Mouse (Mus musculus) embryonic fibroblast, embryonic 13.5 days (primary cell): ENCODE measurements at regions not wholly inside any gene's neighbourhood (a gene's known extent, or its start where the extent isn't known, plus 50 kb on each side); places are given as distances from the start of the nearest gene placed in this dataset.

Source experiments
- H3K27ac ChIP-seq: 2 replicates; pipeline ENCODE4 v1.5.1; 2012; ENCODE audit warnings: low read length, control low read depth, inconsistent platforms; ENCODE audit not compliant: insufficient read depth
- H3K4me1 ChIP-seq: 2 replicates; pipeline ENCODE4 v1.6.1; 2011; ENCODE audit warnings: low read length; ENCODE audit not compliant: control insufficient read depth, insufficient read depth
- H3K4me3 ChIP-seq: 2 replicates; pipeline ENCODE4 v1.5.1; 2011; ENCODE audit warnings: mild to moderate bottlenecking, control low read depth, low read length; ENCODE audit not compliant: insufficient read depth
- CTCF ChIP-seq: IDR thresholded peaks from 2 replicates; pipeline ENCODE4 v1.5.1; 2011; ENCODE audit warnings: mild to moderate bottlenecking, control low read depth, low read length, moderate library complexity, borderline replicate concordance; ENCODE audit not compliant: insufficient read depth
- POLR2A ChIP-seq: IDR thresholded peaks from 2 replicates; pipeline ENCODE4 v1.6.1; 2011; ENCODE audit warnings: low read depth, mild to moderate bottlenecking, control low read depth, low read length, moderate library complexity

DNA sequence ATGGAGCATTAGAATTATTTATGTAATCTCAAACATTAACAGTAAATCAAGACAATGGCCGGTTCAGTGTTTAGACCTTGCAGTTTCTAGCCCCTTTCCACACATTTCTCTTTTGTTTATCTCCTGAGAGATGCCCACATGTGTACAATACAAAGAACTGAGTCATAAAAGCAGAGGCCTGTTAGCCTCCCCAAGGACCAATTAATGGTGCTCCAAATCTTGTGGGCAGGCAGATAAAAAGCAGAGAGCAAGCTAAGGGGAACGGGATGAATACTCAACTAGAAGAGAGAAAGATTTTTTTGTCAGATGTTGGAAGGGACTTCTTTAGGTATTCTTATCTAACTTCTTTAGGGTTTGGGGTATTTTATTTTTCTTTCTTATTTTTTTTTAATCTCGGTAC is 287.3 kb downstream of the Rergl start:
- no peak overlapping the region for H3K27ac ChIP-seq
- no peaks in the 10 kb centered on the region for H3K4me1 ChIP-seq
- TF ChIP-seq CTCF (no peak), POLR2A (no peak)
- H3K4me3 ChIP-seq, result no peak overlapping the region

DNA sequence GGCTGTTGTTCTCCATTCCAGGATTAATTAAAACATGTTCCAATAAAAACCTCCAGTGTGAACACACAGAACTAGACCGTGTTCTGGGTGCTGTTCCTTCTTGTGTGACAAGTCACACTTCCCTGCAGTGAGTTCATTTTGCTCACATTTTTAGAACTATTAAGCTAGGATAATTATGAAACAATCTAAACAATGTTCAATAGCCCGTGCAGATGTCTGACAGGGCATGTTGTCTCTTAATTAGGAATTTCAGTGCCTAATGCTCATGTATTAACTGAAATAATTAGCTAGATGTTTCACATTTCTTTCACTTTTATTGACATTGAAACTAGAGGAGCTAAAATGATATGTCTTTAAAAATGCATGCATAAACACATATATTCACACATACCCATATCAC is 291.5 kb downstream of the Rergl start:
- Histone ChIP-seq H3K4me1 (no peaks in the 10 kb centered on the region), H3K27ac (no peak overlapping the region), H3K4me3 (no peak overlapping the region)
- TF ChIP-seq CTCF, result no peak
- TF ChIP-seq POLR2A, result no peak

DNA sequence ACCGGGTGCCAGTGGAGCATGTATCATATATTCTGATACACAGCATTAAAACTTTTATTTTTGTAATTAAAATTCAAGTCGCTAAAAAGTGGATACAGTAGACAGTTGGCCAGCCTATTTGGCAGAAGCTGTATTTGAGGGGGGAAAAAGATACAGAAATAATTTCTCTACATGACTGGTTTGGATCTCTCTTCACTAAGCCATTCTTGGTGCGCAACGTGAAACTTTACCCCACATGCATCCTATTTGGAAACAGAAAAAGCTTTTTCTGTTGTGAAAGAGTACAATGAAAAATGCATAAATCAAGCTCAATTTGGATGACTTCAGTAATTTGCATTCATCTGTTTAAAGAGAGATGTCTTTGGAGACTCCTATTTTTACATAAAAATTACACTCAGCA is 303.2 kb downstream of the Rergl start:
- no peak overlapping the region for H3K27ac ChIP-seq
- no peak overlapping the region for H3K4me3 ChIP-seq
- TF ChIP-seq POLR2A (no peak), CTCF (no peak)
- H3K4me1 ChIP-seq, result no peaks in the 10 kb centered on the region

DNA sequence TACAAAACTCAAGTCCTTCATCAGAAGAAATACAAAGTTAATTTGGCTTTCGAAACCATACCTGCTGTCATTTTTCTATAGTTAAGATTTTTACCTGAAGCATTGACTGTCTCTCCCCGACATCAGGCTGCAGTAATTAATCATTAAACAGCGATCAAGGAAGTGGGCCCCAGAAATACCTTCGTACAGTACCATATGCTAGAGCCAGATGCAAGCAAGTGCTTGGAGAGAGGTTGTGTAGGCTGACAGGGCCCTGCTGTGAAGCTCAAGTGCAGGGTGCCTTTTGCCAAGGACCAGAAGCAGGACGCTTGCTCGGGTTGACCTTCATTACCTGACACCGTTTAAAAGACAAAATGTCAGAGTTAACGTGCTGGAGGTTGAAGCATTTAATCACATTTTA is 315.3 kb downstream of the Rergl start:
- H3K27ac ChIP-seq, result no peak overlapping the region

DNA sequence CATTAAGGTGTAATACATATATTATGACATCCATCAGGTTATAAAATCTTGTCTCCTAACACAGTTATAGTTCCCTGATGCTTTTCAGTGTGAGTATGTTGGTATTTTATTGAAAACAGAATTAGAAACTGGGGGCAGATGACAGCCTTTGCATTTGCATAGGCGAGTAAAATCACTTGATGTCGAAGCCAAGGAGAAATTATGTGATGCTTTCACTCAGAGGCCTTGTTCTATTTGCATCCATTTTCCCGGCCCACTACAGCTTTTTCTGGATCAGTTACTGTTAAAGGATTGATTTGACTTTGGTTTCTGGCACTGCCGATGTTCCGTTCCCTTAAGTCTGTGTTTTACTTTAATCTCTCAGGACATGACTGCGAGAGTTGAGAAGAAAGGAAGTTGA is 341.4 kb downstream of the Rergl start:
- no peak overlapping the region for H3K27ac ChIP-seq
- H3K4me1 ChIP-seq, result no peaks in the 10 kb centered on the region
- no peak overlapping the region for H3K4me3 ChIP-seq
- TF ChIP-seq POLR2A, result no peak
- TF ChIP-seq CTCF, result no peak

More for the DNA sequence above, 315.3 kb downstream of the Rergl start:
- H3K4me3 ChIP-seq, result no peak overlapping the region
- no peak for TF ChIP-seq POLR2A
- no peak for TF ChIP-seq CTCF
- H3K4me1 ChIP-seq, result no peaks in the 10 kb centered on the region

DNA sequence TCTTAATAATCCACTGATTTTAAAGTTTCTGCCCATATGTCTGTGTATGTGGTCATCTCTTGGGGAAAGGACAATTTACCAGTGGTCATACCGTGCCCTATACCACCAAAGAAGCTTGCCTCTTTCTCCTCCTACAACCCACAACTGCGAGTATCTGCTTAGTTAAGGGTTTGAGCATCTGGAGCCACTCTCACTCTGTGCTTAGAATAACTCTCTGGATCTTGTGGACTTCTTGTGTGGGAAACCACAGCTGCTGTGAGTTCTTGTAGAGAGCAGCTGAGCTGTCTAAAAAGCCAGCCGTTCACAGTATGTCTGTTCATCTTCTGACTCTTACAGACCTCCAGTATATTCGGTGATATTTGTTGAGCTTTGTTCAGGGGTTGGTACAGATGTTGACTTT is 342.0 kb downstream of the Rergl start:
- H3K4me1 ChIP-seq, result no peaks in the 10 kb centered on the region
- no peak for TF ChIP-seq CTCF
- no peak for TF ChIP-seq POLR2A
- H3K27ac ChIP-seq, result no peak overlapping the region
- no peak overlapping the region for H3K4me3 ChIP-seq

DNA sequence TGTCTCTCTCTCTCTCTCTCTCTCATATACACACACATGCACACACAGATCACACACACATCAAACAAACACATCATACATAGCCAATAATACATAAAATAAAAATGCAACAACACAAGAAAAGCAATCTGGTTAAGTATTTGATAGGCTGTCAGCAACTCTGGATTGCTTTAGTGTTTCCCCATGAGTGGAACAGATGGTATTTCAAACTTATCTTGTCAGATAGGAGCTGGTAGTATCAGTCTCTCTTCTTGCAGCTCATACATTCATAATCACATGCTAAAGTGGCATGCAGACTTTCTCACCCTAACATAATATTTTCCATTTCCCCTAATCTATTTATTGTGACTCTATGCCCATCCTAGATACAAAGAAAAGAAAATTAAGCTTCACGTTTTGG is 347.0 kb downstream of the Rergl start:
- H3K27ac ChIP-seq, result no peak overlapping the region
- TF ChIP-seq POLR2A, result no peak
- no peak for TF ChIP-seq CTCF
- no peaks in the 10 kb centered on the region for H3K4me1 ChIP-seq
- no peak overlapping the region for H3K4me3 ChIP-seq

DNA sequence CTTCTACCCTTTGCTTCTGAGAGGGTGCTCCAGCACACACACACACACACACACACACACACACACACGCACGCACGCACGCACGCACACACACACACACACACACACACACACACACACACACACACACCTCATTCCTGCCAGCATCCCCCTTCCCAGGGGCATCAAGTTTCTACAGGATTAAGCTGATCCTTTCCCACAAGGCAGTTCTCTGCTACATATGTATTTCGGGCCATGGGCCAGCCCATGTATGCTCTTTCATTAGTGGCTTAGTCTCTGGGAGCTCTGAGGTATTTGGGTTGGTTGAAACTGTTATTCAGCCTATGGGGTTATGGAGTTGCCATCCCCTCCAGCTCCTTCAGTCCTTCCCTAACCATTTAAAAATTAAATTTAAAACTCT is 366.1 kb downstream of the Rergl start:
- H3K4me3 ChIP-seq, result no peak overlapping the region
- no peaks in the 10 kb centered on the region for H3K4me1 ChIP-seq
- no peak overlapping the region for H3K27ac ChIP-seq
- no peak for TF ChIP-seq POLR2A
- TF ChIP-seq CTCF, result no peak

DNA sequence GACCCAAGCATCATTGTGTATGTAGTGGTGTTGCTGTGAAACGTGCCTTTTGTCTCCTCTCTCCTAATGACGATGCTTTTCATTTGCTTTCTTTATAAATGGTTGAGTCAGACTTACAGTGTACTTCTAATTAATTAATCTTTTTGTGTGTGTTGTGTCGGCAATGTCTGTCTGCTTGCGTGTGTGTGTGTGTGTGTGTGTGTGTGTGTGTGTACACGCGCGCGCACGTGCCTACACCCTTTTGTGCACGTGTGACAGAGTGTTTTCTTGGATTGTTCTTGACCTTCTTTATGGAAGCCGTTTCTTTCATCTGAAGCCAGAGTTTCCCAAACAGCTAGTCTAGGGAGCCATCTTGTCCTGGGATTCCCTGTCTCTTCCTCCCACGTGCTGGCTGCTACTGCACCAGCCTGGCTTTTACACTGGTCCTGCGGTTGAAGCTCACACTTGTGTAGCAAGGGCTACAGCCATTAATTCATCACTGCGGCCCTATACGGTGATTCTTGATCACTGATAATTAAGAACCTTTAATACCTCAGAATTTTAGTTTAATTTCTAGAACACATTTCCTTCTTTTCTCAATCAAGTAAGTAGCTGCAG is 369.6 kb downstream of the Rergl start:
- Histone ChIP-seq H3K4me1 (no peaks in the 10 kb centered on the region), H3K27ac (no peak overlapping the region), H3K4me3 (no peak overlapping the region)
- TF ChIP-seq POLR2A (no peak), CTCF (no peak)

DNA sequence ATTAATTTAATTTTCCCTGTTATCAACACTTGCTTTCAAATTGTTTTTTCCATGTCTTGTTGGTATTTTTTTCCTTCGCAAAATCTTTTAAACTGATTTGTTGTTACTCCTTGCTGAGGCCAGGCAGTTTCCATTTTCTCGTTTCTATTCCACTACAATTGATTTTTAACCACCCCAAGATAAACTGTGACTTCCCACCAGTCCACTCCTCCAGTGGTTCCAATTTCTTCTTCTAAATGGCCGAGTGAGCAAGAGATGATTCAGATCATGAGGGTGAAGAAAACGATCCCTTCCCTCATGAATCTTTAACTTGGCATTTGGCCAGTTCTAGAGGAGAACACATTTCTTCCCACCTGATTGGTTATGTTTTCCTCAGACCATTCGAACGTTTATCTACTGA is 393.5 kb downstream of the Rergl start:
- TF ChIP-seq POLR2A, result no peak
- no peak for TF ChIP-seq CTCF
- Histone ChIP-seq H3K27ac (no peak overlapping the region), H3K4me3 (no peak overlapping the region), H3K4me1 (no peaks in the 10 kb centered on the region)

DNA sequence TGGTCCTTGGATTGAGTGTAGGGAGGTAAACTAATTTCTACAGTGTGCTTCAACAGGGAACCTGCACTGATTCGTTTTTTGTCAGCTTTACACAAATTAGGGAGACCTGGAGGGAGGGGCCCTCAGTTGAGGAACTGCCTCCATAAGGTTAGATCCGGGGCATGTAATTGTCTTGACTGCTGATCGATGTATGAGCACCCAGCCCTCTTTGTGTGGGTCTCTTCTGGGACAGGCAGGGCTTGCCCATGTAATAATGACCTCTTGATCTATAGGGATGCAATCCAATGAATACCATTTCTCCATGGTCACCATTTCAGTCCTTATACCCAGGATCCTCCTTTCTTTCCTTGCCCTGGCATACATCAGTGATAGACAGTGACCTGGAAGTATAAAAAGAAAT is 398.4 kb downstream of the Rergl start:
- no peak overlapping the region for H3K4me3 ChIP-seq

More for the DNA sequence above, 398.4 kb downstream of the Rergl start:
- H3K27ac ChIP-seq, result no peak overlapping the region
- H3K4me1 ChIP-seq, result no peaks in the 10 kb centered on the region
- no peak for TF ChIP-seq POLR2A
- no peak for TF ChIP-seq CTCF
